In genomic region chr5:6179466-6179865, GRCm38 (mm10) we compare ENCODE assay signal across 16 mouse cellular contexts.
DNase-seq lines count a peak whose midpoint lies in the region; ATAC-seq and TF ChIP-seq lines count a peak whose summit lies in the region.
"Had no signal": no experiment of that assay in that cellular context is flagged by ENCODE, and none has a peak within 500 bp of the region (broad histone marks: within the 10 kb centered on the region; RNA-seq: fewer than 3 reads in every experiment).

No protein-coding gene starts in this region.

- H3K4me2 ChIP-seq in stomach, postnatal 0 days (replicated peaks; ENCODE audit: low read depth) = no peak overlapping the region
- H3K4me2 ChIP-seq: heart, embryonic 11.5 days; intestine, embryonic 15.5 days; lung, embryonic 14.5 days; neural tube, embryonic 12.5 days had no signal

- H3K27me3 ChIP-seq in stomach, postnatal 0 days (ENCODE audit: control insufficient read depth, insufficient read depth, low read length) = no peaks in the 10 kb centered on the region
- H3K27me3 ChIP-seq: intestine, embryonic 15.5 days; neural tube, embryonic 12.5 days had no signal

- no peak overlapping the region for H3K9ac ChIP-seq in stomach, postnatal 0 days (ENCODE audit: low read length)
- H3K9ac ChIP-seq: intestine, embryonic 15.5 days; lung, embryonic 14.5 days; neural tube, embryonic 12.5 days had no signal

- no peak for TF ChIP-seq EP300 in stomach, postnatal 0 days (optimal IDR thresholded peaks at IDR 0.05)

- no peak for TF ChIP-seq CTCF in stomach, postnatal 0 days (IDR thresholded peaks at IDR 0.05; ENCODE audit: low read depth)

- H3K36me3 ChIP-seq in stomach, postnatal 0 days (ENCODE audit: control insufficient read depth, insufficient read depth, low read length) = no peaks in the 10 kb centered on the region
- H3K36me3 ChIP-seq: intestine, embryonic 15.5 days; neural tube, embryonic 12.5 days had no signal

- peak; percentile 1 for DNase-seq in cerebellum, adult 9-10 months
- DNase-seq in layer of hippocampus, adult 11-12 months (ENCODE audit: low spot score) = peak; percentile 33
- DNase-seq in layer of hippocampus, postnatal 10 days (ENCODE audit: low spot score in 2 of 2) = no peak
- peak; percentile 54 for DNase-seq in brain, embryonic 18.5 days (ENCODE audit: low read depth, low spot score)
- peak; percentile 7 to 9 for DNase-seq in left cerebral cortex, adult 18-20 months (ENCODE audit: low spot score in 2 of 2)
- DNase-seq in stomach, postnatal 0 days (ENCODE audit: low spot score) = no peak
- DNase-seq in spleen, postnatal 4 days (ENCODE audit: low spot score in 2 of 2) = no peak
- DNase-seq: heart, postnatal 4 days; lung, embryonic 14.5 days; thymus, postnatal 14 days had no signal

- WGBS in stomach, postnatal 0 days = 58% methylated on average over 2 of the region's 2 CpGs

- no peak overlapping the region for H3K4me3 ChIP-seq in stomach, postnatal 0 days (ENCODE audit: low read depth, low read length)
- H3K4me3 ChIP-seq: intestine, embryonic 15.5 days; neural tube, embryonic 12.5 days had no signal

- H3K4me1 ChIP-seq in stomach, postnatal 0 days (replicated peaks; ENCODE audit: control insufficient read depth, insufficient read depth) = no peaks in the 10 kb centered on the region
- H3K4me1 ChIP-seq: intestine, embryonic 15.5 days; neural tube, embryonic 12.5 days had no signal

- no peak for ATAC-seq in cerebellum, adult (ENCODE audit: insufficient number of reproducible peaks, low FRiP score, low TSS enrichment)
- ATAC-seq in stomach, postnatal 0 days (ENCODE audit: low FRiP score, low TSS enrichment) = no peak
- ATAC-seq: intestine, embryonic 15.5 days; midbrain, embryonic 16.5 days had no signal

- H3K9me3 ChIP-seq in stomach, postnatal 0 days (ENCODE audit: control insufficient read depth, low read length) = no peaks in the 10 kb centered on the region
- H3K9me3 ChIP-seq: intestine, embryonic 15.5 days; neural tube, embryonic 12.5 days had no signal

- H3K27ac ChIP-seq in stomach, postnatal 0 days (replicated peaks) = no peak overlapping the region
- H3K27ac ChIP-seq: intestine, embryonic 15.5 days; kidney, postnatal 0 days; neural tube, embryonic 12.5 days had no signal

Comparison
In these comparisons a context has a peak if more than half of its experiments do, and no peak if none do; other contexts are left out.
1. DNase-seq: peak in cerebellum, adult 9-10 months (single experiment), layer of hippocampus, adult 11-12 months (single experiment), brain, embryonic 18.5 days (single experiment) and left cerebral cortex, adult 18-20 months (2 of 2); none in layer of hippocampus, postnatal 10 days (0 of 2), stomach, postnatal 0 days (single experiment) and spleen, postnatal 4 days (0 of 2).